ENCODE assay signal across 14 mouse cellular contexts in genomic region chr5:124194386-124195084, GRCm38 (mm10). TPM values are rescaled to one million over a fixed set of nuclear protein-coding genes. Genes with fewer than 3 reads are reported as not detected.
DNase-seq lines count a peak whose midpoint lies in the region; ATAC-seq and TF ChIP-seq lines count a peak whose summit lies in the region.
"Had no signal": no experiment of that assay in that cellular context is flagged by ENCODE, and none has a peak within 500 bp of the region (broad histone marks: within the 10 kb centered on the region; RNA-seq: fewer than 3 reads in every experiment).

No protein-coding gene starts in this region.

- H3K9ac ChIP-seq in lung, postnatal 0 days (replicated peaks; ENCODE audit: low read depth), result no peak overlapping the region
- no peak overlapping the region for H3K9ac ChIP-seq in midbrain, postnatal 0 days (replicated peaks; ENCODE audit: low read length, poor library complexity, severe bottlenecking)
- H3K9ac ChIP-seq: embryonic facial prominence, embryonic 15.5 days had no signal

- H3K27me3 ChIP-seq in lung, postnatal 0 days (replicated peaks; ENCODE audit: insufficient read depth, low read length), result no peaks in the 10 kb centered on the region
- H3K27me3 ChIP-seq in midbrain, postnatal 0 days (ENCODE audit: insufficient read depth, low read length), result no peaks in the 10 kb centered on the region
- H3K27me3 ChIP-seq: embryonic facial prominence, embryonic 15.5 days had no signal

- H3K4me1 ChIP-seq in lung, postnatal 0 days (ENCODE audit: insufficient read depth, low read depth, low read length), result peaks cover 4% of the 10 kb centered on the region; the same call in 1 of the 2 replicates
- peaks cover 8% of the 10 kb centered on the region; the same call in 1 of the 2 replicates for H3K4me1 ChIP-seq in midbrain, postnatal 0 days (ENCODE audit: insufficient read depth, low read length)

- H3K4me2 ChIP-seq in lung, postnatal 0 days (replicated peaks; ENCODE audit: low read depth, low read length), result no peak overlapping the region
- no peak overlapping the region for H3K4me2 ChIP-seq in midbrain, postnatal 0 days (ENCODE audit: low read depth, low read length, poor library complexity, severe bottlenecking)
- H3K4me2 ChIP-seq: embryonic facial prominence, embryonic 15.5 days had no signal

- TF ChIP-seq CTCF in lung, postnatal 0 days (IDR thresholded peaks at IDR 0.05), result no peak
- no peak for TF ChIP-seq CTCF in midbrain, postnatal 0 days (IDR thresholded peaks at IDR 0.05)

- ATAC-seq in lung, postnatal 0 days, result peak; percentile 12; the same call in 1 of the 2 replicates
- no peak for ATAC-seq in midbrain, postnatal 0 days (ENCODE audit: low FRiP score)
- ATAC-seq: CD4-positive, CD25-positive, alpha-beta regulatory T cell, adult 4 months had no signal

- no peak for TF ChIP-seq EP300 in lung, postnatal 0 days (IDR thresholded peaks at IDR 0.05)

- WGBS in lung, postnatal 0 days, result 75% methylated on average over 11 of the region's 11 CpGs
- WGBS in midbrain, postnatal 0 days, result 49% methylated on average over 11 of the region's 11 CpGs

- H3K27ac ChIP-seq in lung, postnatal 0 days (ENCODE audit: low read length), result no peak overlapping the region
- no peak overlapping the region for H3K27ac ChIP-seq in midbrain, postnatal 0 days (ENCODE audit: low read depth, low read length)
- H3K27ac ChIP-seq: embryonic facial prominence, embryonic 15.5 days; kidney, postnatal 0 days had no signal

- no peaks in the 10 kb centered on the region for H3K9me3 ChIP-seq in lung, postnatal 0 days (ENCODE audit: low read length)
- H3K9me3 ChIP-seq in midbrain, postnatal 0 days (ENCODE audit: low read length), result no peaks in the 10 kb centered on the region
- H3K9me3 ChIP-seq: embryonic facial prominence, embryonic 15.5 days had no signal

- intact Hi-C loops in heart, postnatal 14 days (cut with DNase I), result no loop called here
- intact Hi-C loops in gastrocnemius, postnatal 14 days (cut with DNase I; ENCODE audit: low total_unique reads), result no loop called here

- DNase-seq in heart, adult 11 months, result peak; percentile 96
- DNase-seq in heart, postnatal 14 days, result no peak
- no peak for DNase-seq in lung, postnatal 0 days (ENCODE audit: low spot score)
- no peak for DNase-seq in lung, postnatal 25 days (ENCODE audit: low spot score)
- peak; percentile 66 for DNase-seq in gastrocnemius, postnatal 14 days
- peak; percentile 73 for DNase-seq in skeletal muscle tissue, adult 2 months (ENCODE audit: low read depth, low spot score)
- DNase-seq in embryo, embryonic 10 days (ENCODE audit: low spot score), result no peak
- no peak for DNase-seq in midbrain, postnatal 0 days (ENCODE audit: low spot score)
- DNase-seq: cerebellum, adult 18-20 months; lung, adult 18-20 months; thymus, adult 18-20 months had no signal

- no peaks in the 10 kb centered on the region for H3K36me3 ChIP-seq in lung, postnatal 0 days (ENCODE audit: insufficient read depth, low read length)
- H3K36me3 ChIP-seq in midbrain, postnatal 0 days (ENCODE audit: insufficient read depth, low read length), result peaks cover 3% of the 10 kb centered on the region; the same call in 1 of the 2 replicates
- H3K36me3 ChIP-seq: embryonic facial prominence, embryonic 15.5 days had no signal

- H3K4me3 ChIP-seq in lung, postnatal 0 days (ENCODE audit: low read depth, low read length), result no peak overlapping the region
- no peak overlapping the region for H3K4me3 ChIP-seq in midbrain, postnatal 0 days (ENCODE audit: low read depth, low read length)
- H3K4me3 ChIP-seq: embryonic facial prominence, embryonic 15.5 days had no signal

RNA-seq across cellular contexts. Expression of gene Pitpnm2, which starts 55.0 kb away (rescaled TPM):
- 10 to 100 TPM; 47.9 to 52.4 TPM for total RNA-seq in heart, postnatal 14 days (2021)
- polyA plus RNA-seq in lung, postnatal 0 days (2015; fragmentation: Nextera tagmentation; extraction: Ambion mirVana), result 9.2 and 10.5 TPM in 2 replicates
- 10 to 100 TPM; 18.4 to 19.0 TPM for total RNA-seq in gastrocnemius, postnatal 14 days (2021)
- total RNA-seq in midbrain, postnatal 0 days (2014; rRNA removed), result 48.1 and 66.2 TPM in 2 replicates
- 8.6 and 10.1 TPM in 2 replicates for polyA plus RNA-seq in midbrain, postnatal 0 days (2015; fragmentation: Nextera tagmentation; extraction: Ambion mirVana)

Comparison
In these comparisons a context has a peak if more than half of its experiments do, and no peak if none do; other contexts are left out.
1. DNase-seq: peak in heart, adult 11 months (single experiment), gastrocnemius, postnatal 14 days (single experiment) and skeletal muscle tissue, adult 2 months (single experiment); none in heart, postnatal 14 days (0 of 2), lung, postnatal 0 days (single experiment), lung, postnatal 25 days (single experiment), embryo, embryonic 10 days (single experiment) and midbrain, postnatal 0 days (single experiment).